8 mouse cellular contexts compared by ENCODE assay signal in the genomic region with DNA sequence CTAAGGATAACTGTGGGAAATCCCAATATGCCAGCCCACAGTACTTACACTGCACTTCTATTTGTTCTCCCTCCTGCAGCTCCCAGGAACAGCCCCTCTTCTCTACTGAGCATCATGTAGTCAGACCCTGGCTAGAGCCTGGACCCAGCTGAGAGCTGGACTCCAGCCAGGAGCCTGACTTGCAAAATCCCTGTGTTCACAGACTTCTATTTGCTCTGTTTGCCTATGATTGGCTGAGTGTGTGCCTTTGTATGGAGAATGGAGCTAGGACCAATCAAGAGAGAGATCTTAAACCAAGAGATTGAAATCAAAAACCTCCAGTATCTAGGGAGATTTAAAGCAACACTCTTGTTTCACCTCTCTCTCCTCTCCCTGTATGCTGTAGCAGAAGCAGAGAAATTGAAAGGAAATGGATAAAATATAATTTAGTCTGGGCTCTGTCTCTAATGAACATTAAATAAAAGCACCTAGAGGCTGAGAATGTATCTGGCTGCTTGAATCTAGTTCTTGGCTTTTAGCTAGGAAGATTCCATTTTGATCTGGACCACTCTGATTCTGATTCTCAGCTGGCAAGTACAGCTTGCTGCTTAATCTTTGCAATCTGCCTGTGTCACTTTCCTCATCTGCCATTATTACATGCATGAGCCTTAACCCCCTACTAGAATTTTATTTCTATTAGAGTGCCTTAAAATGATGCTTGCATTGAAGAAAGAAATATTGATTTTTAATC.
DNase-seq lines count a peak whose midpoint lies in the region; ATAC-seq lines count a peak whose summit lies in the region.
"Had no signal": no experiment of that assay in that cellular context is flagged by ENCODE, and none has a peak within 500 bp of the region (broad histone marks: within the 10 kb centered on the region; RNA-seq: fewer than 3 reads in every experiment).

No protein-coding gene starts in this region.

- intact Hi-C loops in left cerebral cortex, postnatal 10 days (cut with DNase I) = no loop called here
- intact Hi-C loops in left cerebral cortex, postnatal 36 days (cut with DNase I) = no loop called here

- no peak overlapping the region for H3K9ac ChIP-seq in hindbrain, embryonic 12.5 days
- H3K9ac ChIP-seq in midbrain, embryonic 13.5 days (replicated peaks) = no peak overlapping the region
- H3K9ac ChIP-seq: liver, embryonic 15.5 days had no signal

- 0 out of 2 replicates have a peak overlapping the region, but pooled peaks have one; percentile 40 for H3K27ac ChIP-seq in hindbrain, embryonic 12.5 days
- peak overlapping the region; percentile 51; the same call in 1 of the 2 replicates for H3K27ac ChIP-seq in midbrain, embryonic 13.5 days
- H3K27ac ChIP-seq: liver, embryonic 15.5 days had no signal

- H3K36me3 ChIP-seq in hindbrain, embryonic 12.5 days = no peaks in the 10 kb centered on the region
- no peaks in the 10 kb centered on the region for H3K36me3 ChIP-seq in midbrain, embryonic 13.5 days
- H3K36me3 ChIP-seq: liver, embryonic 15.5 days had no signal

- no peaks in the 10 kb centered on the region for H3K27me3 ChIP-seq in hindbrain, embryonic 12.5 days
- H3K27me3 ChIP-seq in midbrain, embryonic 13.5 days = no peaks in the 10 kb centered on the region
- H3K27me3 ChIP-seq: liver, embryonic 15.5 days had no signal

- no peaks in the 10 kb centered on the region for H3K9me3 ChIP-seq in hindbrain, embryonic 12.5 days (replicated peaks)
- 0 out of 2 replicates have a peak, but pooled peaks cover 3% of the 10 kb centered on the region for H3K9me3 ChIP-seq in midbrain, embryonic 13.5 days
- H3K9me3 ChIP-seq: liver, embryonic 15.5 days had no signal

- DNase-seq in left cerebral cortex, postnatal 10 days (ENCODE audit: extremely low spot score in 1 of 2, low spot score in 2 of 2) = peak; percentile 2 to 55
- no peak for DNase-seq in left cerebral cortex, postnatal 36 days (ENCODE audit: low spot score in 2 of 2)
- peak; percentile 16 for DNase-seq in cerebellum, adult 8-10 months
- no peak for DNase-seq in spleen, postnatal 14 days (ENCODE audit: low spot score in 2 of 2)
- DNase-seq in gastrocnemius, adult 18-20 months (ENCODE audit: low spot score) = no peak

- peak; percentile 92 for ATAC-seq in hindbrain, embryonic 12.5 days (ENCODE audit: low FRiP score)
- peak; percentile 97 for ATAC-seq in midbrain, embryonic 13.5 days

- no peaks in the 10 kb centered on the region for H3K4me1 ChIP-seq in hindbrain, embryonic 12.5 days
- 0 out of 2 replicates have a peak, but pooled peaks cover 3% of the 10 kb centered on the region for H3K4me1 ChIP-seq in midbrain, embryonic 13.5 days (replicated peaks)
- H3K4me1 ChIP-seq: liver, embryonic 15.5 days had no signal

- H3K4me2 ChIP-seq in hindbrain, embryonic 12.5 days (replicated peaks) = no peak overlapping the region
- no peak overlapping the region for H3K4me2 ChIP-seq in midbrain, embryonic 13.5 days (replicated peaks)
- H3K4me2 ChIP-seq: liver, embryonic 15.5 days had no signal

- H3K4me3 ChIP-seq in hindbrain, embryonic 12.5 days = no peak overlapping the region
- H3K4me3 ChIP-seq in midbrain, embryonic 13.5 days (replicated peaks) = no peak overlapping the region
- H3K4me3 ChIP-seq: liver, embryonic 15.5 days had no signal

Comparison
In these comparisons a context has a peak if more than half of its experiments do, and no peak if none do; other contexts are left out.
1. DNase-seq: peak in left cerebral cortex, postnatal 10 days (2 of 2) and cerebellum, adult 8-10 months (single experiment); none in left cerebral cortex, postnatal 36 days (0 of 2), spleen, postnatal 14 days (0 of 2) and gastrocnemius, adult 18-20 months (single experiment).